Mouse (Mus musculus): ENCODE results near the gene Gm11939.

GRCm38 (mm10) chr11:99556195-99556594 lies 3.1 kb downstream of the Gm11939 start:
- no peak for TF ChIP-seq CTCF (IDR thresholded peaks at IDR 0.05; ENCODE audit: low read depth)
- no peak for TF ChIP-seq EP300 (IDR thresholded peaks at IDR 0.05; ENCODE audit: low read depth)

Measured in heart, postnatal 0 days (tissue).